13 mouse cellular contexts compared by ENCODE assay signal in the genomic region with DNA sequence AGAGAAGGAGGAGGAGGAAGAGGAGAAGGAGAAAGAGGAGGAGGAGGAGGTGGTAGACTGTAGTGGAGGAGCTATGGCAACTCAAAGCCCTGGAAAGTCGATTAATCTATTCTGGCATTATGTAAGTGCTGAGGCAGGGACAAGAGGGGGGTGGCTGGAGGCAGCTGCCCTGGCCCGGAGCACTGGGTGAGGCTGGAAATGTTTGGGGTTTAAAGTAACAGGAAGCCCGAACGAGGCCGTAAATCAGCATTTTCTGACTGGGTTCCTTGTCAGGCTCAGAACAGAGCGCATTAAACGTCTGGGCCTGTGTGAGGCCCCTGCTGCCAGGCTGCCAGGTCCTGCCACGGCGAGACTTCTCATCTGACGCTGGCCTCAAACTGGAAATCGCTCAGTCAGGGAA.
A peak's percentile ranks its signal among the peaks of the same experiment; 100 is the strongest.
DNase-seq lines count a peak whose midpoint lies in the region; ATAC-seq and TF ChIP-seq lines count a peak whose summit lies in the region.
"Had no signal": no experiment of that assay in that cellular context is flagged by ENCODE, and none has a peak within 500 bp of the region (broad histone marks: within the 10 kb centered on the region; RNA-seq: fewer than 3 reads in every experiment).

No protein-coding gene starts in this region.

- no peaks in the 10 kb centered on the region for H3K9me3 ChIP-seq in limb, embryonic 14.5 days (ENCODE audit: control insufficient read depth, low read length)
- H3K9me3 ChIP-seq in liver, embryonic 11.5 days (ENCODE audit: control insufficient read depth, low read length) = no peaks in the 10 kb centered on the region
- no peaks in the 10 kb centered on the region for H3K9me3 ChIP-seq in hindbrain, embryonic 14.5 days (ENCODE audit: control insufficient read depth, low read length)
- H3K9me3 ChIP-seq: forebrain, embryonic 10.5 days; hindbrain, embryonic 15.5 days; liver, embryonic 12.5 days; neural tube, embryonic 12.5 days had no signal

- TF ChIP-seq POLR2A in limb, embryonic 14.5 days (IDR thresholded peaks at IDR 0.05; ENCODE audit: borderline replicate concordance, extremely low read depth, insufficient read depth, insufficient read length) = no peak

- intact Hi-C loops in gastrocnemius, postnatal 36 days (cut with DNase I) = no loop called here

- H3K27ac ChIP-seq in limb, embryonic 14.5 days (replicated peaks; ENCODE audit: low read depth, low read length) = peak overlapping the region; percentile 68
- no peak overlapping the region for H3K27ac ChIP-seq in liver, embryonic 11.5 days (ENCODE audit: low read depth, low read length)
- no peak overlapping the region for H3K27ac ChIP-seq in hindbrain, embryonic 14.5 days
- H3K27ac ChIP-seq: forebrain, embryonic 10.5 days; hindbrain, embryonic 15.5 days; liver, embryonic 12.5 days; neural tube, embryonic 12.5 days had no signal

- no peaks in the 10 kb centered on the region for H3K36me3 ChIP-seq in limb, embryonic 14.5 days (ENCODE audit: control insufficient read depth, insufficient read depth, low read length)
- H3K36me3 ChIP-seq in liver, embryonic 11.5 days (ENCODE audit: control insufficient read depth, insufficient read depth, low read length) = no peaks in the 10 kb centered on the region
- H3K36me3 ChIP-seq in hindbrain, embryonic 14.5 days (replicated peaks; ENCODE audit: control insufficient read depth, insufficient read depth) = no peaks in the 10 kb centered on the region
- H3K36me3 ChIP-seq: forebrain, embryonic 10.5 days; hindbrain, embryonic 15.5 days; liver, embryonic 12.5 days; neural tube, embryonic 12.5 days had no signal

- no peak overlapping the region for H3K4me3 ChIP-seq in limb, embryonic 14.5 days (replicated peaks; ENCODE audit: low read length)
- H3K4me3 ChIP-seq in liver, embryonic 11.5 days (ENCODE audit: low read depth, low read length) = no peak overlapping the region
- no peak overlapping the region for H3K4me3 ChIP-seq in hindbrain, embryonic 14.5 days (replicated peaks; ENCODE audit: low read length)
- H3K4me3 ChIP-seq: forebrain, embryonic 10.5 days; hindbrain, embryonic 15.5 days; liver, embryonic 12.5 days; neural tube, embryonic 12.5 days had no signal

- H3K4me2 ChIP-seq in limb, embryonic 14.5 days (replicated peaks; ENCODE audit: low read depth, low read length, severe bottlenecking) = no peak overlapping the region
- no peak overlapping the region for H3K4me2 ChIP-seq in liver, embryonic 11.5 days
- no peak overlapping the region for H3K4me2 ChIP-seq in hindbrain, embryonic 14.5 days (replicated peaks)
- H3K4me2 ChIP-seq: hindbrain, embryonic 15.5 days; liver, embryonic 12.5 days; midbrain, embryonic 11.5 days; neural tube, embryonic 12.5 days had no signal

- H3K27me3 ChIP-seq in limb, embryonic 14.5 days (ENCODE audit: control insufficient read depth, insufficient read depth, low read length) = no peaks in the 10 kb centered on the region
- no peaks in the 10 kb centered on the region; the same call in 1 of the 2 replicates for H3K27me3 ChIP-seq in liver, embryonic 11.5 days (replicated peaks; ENCODE audit: control insufficient read depth, insufficient read depth, low read length)
- H3K27me3 ChIP-seq in hindbrain, embryonic 14.5 days (ENCODE audit: control insufficient read depth, insufficient read depth, low read length) = no peaks in the 10 kb centered on the region
- H3K27me3 ChIP-seq: neural tube, embryonic 12.5 days had no signal

- WGBS in limb, embryonic 14.5 days = 9% methylated on average over 11 of the region's 11 CpGs
- 45% methylated on average over 11 of the region's 11 CpGs for WGBS in liver, embryonic 11.5 days
- WGBS in hindbrain, embryonic 14.5 days = 53% methylated on average over 11 of the region's 11 CpGs

- DNase-seq in gastrocnemius, postnatal 25 days = peak; percentile 38
- DNase-seq in gastrocnemius, postnatal 36 days = no peak
- DNase-seq in urinary bladder, postnatal 14 days (ENCODE audit: low spot score) = peak; percentile 31
- DNase-seq in urinary bladder, adult 18-20 months (ENCODE audit: low spot score in 2 of 2) = no peak
- DNase-seq in limb, embryonic 14.5 days (ENCODE audit: low spot score) = peak; percentile 62
- DNase-seq in liver, embryonic 11.5 days (ENCODE audit: low spot score) = no peak
- no peak for DNase-seq in frontal cortex, adult 2 months (ENCODE audit: extremely low spot score in 1 of 2, low spot score in 1 of 2)
- DNase-seq in hindbrain, embryonic 14.5 days (ENCODE audit: low spot score) = no peak

- H3K4me1 ChIP-seq in limb, embryonic 14.5 days (ENCODE audit: control insufficient read depth, insufficient read depth, low read length) = peaks cover 26% of the 10 kb centered on the region
- H3K4me1 ChIP-seq in liver, embryonic 11.5 days (replicated peaks; ENCODE audit: control insufficient read depth, insufficient read depth, low read length) = no peaks in the 10 kb centered on the region
- H3K4me1 ChIP-seq in hindbrain, embryonic 14.5 days (replicated peaks; ENCODE audit: control insufficient read depth, insufficient read depth, low read length) = 0 out of 2 replicates have a peak, but pooled peaks cover 4% of the 10 kb centered on the region
- H3K4me1 ChIP-seq: hindbrain, embryonic 15.5 days; liver, embryonic 12.5 days had no signal

- peak; percentile 55 for ATAC-seq in limb, embryonic 14.5 days (ENCODE audit: low FRiP score, low read depth)
- no peak for ATAC-seq in liver, embryonic 11.5 days (replicated peaks; ENCODE audit: low FRiP score)
- no peak for ATAC-seq in hindbrain, embryonic 14.5 days (ENCODE audit: low FRiP score)
- ATAC-seq: liver, embryonic 12.5 days had no signal

- H3K9ac ChIP-seq in limb, embryonic 14.5 days (ENCODE audit: low read depth, low read length, severe bottlenecking) = no peak overlapping the region
- H3K9ac ChIP-seq in liver, embryonic 11.5 days (ENCODE audit: low read depth, low read length) = no peak overlapping the region
- H3K9ac ChIP-seq in hindbrain, embryonic 14.5 days = no peak overlapping the region
- H3K9ac ChIP-seq: hindbrain, embryonic 15.5 days; liver, embryonic 12.5 days; neural tube, embryonic 12.5 days had no signal

Comparison
In these comparisons a context has a peak if more than half of its experiments do, and no peak if none do; other contexts are left out.
1. DNase-seq: peak in gastrocnemius, postnatal 25 days (single experiment), urinary bladder, postnatal 14 days (single experiment) and limb, embryonic 14.5 days (single experiment); none in gastrocnemius, postnatal 36 days (0 of 2), urinary bladder, adult 18-20 months (0 of 2), liver, embryonic 11.5 days (single experiment), frontal cortex, adult 2 months (0 of 2) and hindbrain, embryonic 14.5 days (single experiment).